Mouse (Mus musculus) MEL (cell line): ENCODE results near the gene Sowahd. TPM values are rescaled to one million over a fixed set of nuclear protein-coding genes. Genes with fewer than 3 reads are reported as not detected.

ENCODE experiments used
- DNase-seq: peaks from one replicate; pipeline ENCODE4 v3.0.0; 2011; ENCODE audit warnings: low read depth, low spot score
- H3K27ac ChIP-seq: 2 replicates; pipeline ENCODE4 v1.5.1; 2012; ENCODE audit warnings: low read depth, mild to moderate bottlenecking, control low read depth, low read length, moderate library complexity; ENCODE audit not compliant: control insufficient read depth
- H3K27me3 ChIP-seq, 2 experiments: fragments of 150-350 bp in 1 of 2; sonication (generic) in 1 of 2; 2 replicates each; pipeline ENCODE4 v1.6.1; 2012; ENCODE audit warnings: low read length in 2 of 2, mild to moderate bottlenecking in 2 of 2, improper control_type of control experiment in 1 of 2, moderate library complexity in 1 of 2; ENCODE audit not compliant: insufficient read depth in 2 of 2, control insufficient read depth in 1 of 2
- H3K36me3 ChIP-seq, 2 experiments: 2 replicates each; pipeline ENCODE4 v1.6.1; 2012 to 2014; ENCODE audit warnings: low read length in 2 of 2, improper control_type of control experiment in 1 of 2, inconsistent platforms in 1 of 2, mild to moderate bottlenecking in 1 of 2; ENCODE audit not compliant: insufficient read depth in 2 of 2, control insufficient read depth in 1 of 2
- H3K4me1 ChIP-seq, 2 experiments: fragments of 150-350 bp in 1 of 2; sonication (generic) in 1 of 2; 2 replicates each; pipeline ENCODE4 v1.6.1; 2012; ENCODE audit warnings: low read length in 2 of 2, improper control_type of control experiment in 1 of 2, mild to moderate bottlenecking in 1 of 2; ENCODE audit not compliant: insufficient read depth in 2 of 2, control insufficient read depth in 1 of 2
- H3K4me3 ChIP-seq, 2 experiments: fragments of 150-350 bp in 1 of 2; sonication (generic) in 1 of 2; 2 replicates each; pipeline ENCODE4 v1.5.1; 2012; ENCODE audit warnings: low read depth in 2 of 2, low read length in 2 of 2, mild to moderate bottlenecking in 2 of 2, moderate library complexity in 2 of 2, control low read depth in 1 of 2, improper control_type of control experiment in 1 of 2; ENCODE audit not compliant: control insufficient read depth in 1 of 2, insufficient read depth in 1 of 2
- H3K79me2 ChIP-seq: 2 replicates; pipeline ENCODE4 v1.6.1; 2012; ENCODE audit warnings: mild to moderate bottlenecking, low read length, moderate library complexity; ENCODE audit not compliant: control insufficient read depth, poor library complexity, insufficient read depth
- H3K9ac ChIP-seq: 2 replicates; pipeline ENCODE4 v1.6.1; 2012; ENCODE audit warnings: low read depth, mild to moderate bottlenecking, control low read depth, low read length, moderate library complexity; ENCODE audit not compliant: control insufficient read depth, poor library complexity, severe bottlenecking
- H3K9me3 ChIP-seq: fragments of 150-350 bp; sonication (generic); replicated peaks from 2 replicates; pipeline ENCODE4 v1.6.1; 2012; ENCODE audit warnings: mild to moderate bottlenecking, low read length, improper control_type of control experiment, moderate library complexity; ENCODE audit not compliant: insufficient read depth
- BHLHE40 ChIP-seq: IDR thresholded peaks from 2 replicates; pipeline ENCODE4 v1.6.1; 2012; ENCODE audit warnings: low read depth, mild to moderate bottlenecking, inconsistent platforms, low read length, improper control_type of control experiment, borderline replicate concordance
- ELF1 ChIP-seq: IDR thresholded peaks from 2 replicates; pipeline ENCODE4 v1.6.1; 2014; ENCODE audit warnings: low read depth, mild to moderate bottlenecking, inconsistent platforms, low read length, improper control_type of control experiment, moderate library complexity
- ETS1 ChIP-seq: IDR thresholded peaks from 2 replicates; pipeline ENCODE4 v1.6.1; 2012; ENCODE audit warnings: low read depth, mild to moderate bottlenecking, inconsistent platforms, low read length, improper control_type of control experiment, moderate library complexity
- GABPA ChIP-seq: IDR thresholded peaks from 2 replicates; pipeline ENCODE4 v1.6.1; 2012; ENCODE audit warnings: low read depth, mild to moderate bottlenecking, inconsistent platforms, low read length, improper control_type of control experiment, moderate library complexity
- GATA1 ChIP-seq: IDR thresholded peaks from 2 replicates; pipeline ENCODE4 v1.6.1; 2011; ENCODE audit warnings: low read depth, low read length, improper control_type of control experiment
- HCFC1 ChIP-seq: IDR thresholded peaks from 2 replicates; pipeline ENCODE4 v1.6.1; 2012; ENCODE audit warnings: low read depth, mild to moderate bottlenecking, inconsistent platforms, low read length, improper control_type of control experiment, moderate library complexity
- JUND ChIP-seq: IDR thresholded peaks from 2 replicates; pipeline ENCODE4 v1.6.1; 2011; ENCODE audit warnings: low read depth, mild to moderate bottlenecking, improper control_type of control experiment, low read length
- MAFK ChIP-seq: IDR thresholded peaks from 2 replicates; pipeline ENCODE4 v1.6.1; 2011; ENCODE audit warnings: low read depth, mild to moderate bottlenecking, low read length, improper control_type of control experiment, borderline replicate concordance
- MAX ChIP-seq: IDR thresholded peaks from 2 replicates; pipeline ENCODE4 v1.6.1; 2011; ENCODE audit warnings: low read length, improper control_type of control experiment
- MAZ ChIP-seq: IDR thresholded peaks from 2 replicates; pipeline ENCODE4 v1.6.1; 2012; ENCODE audit warnings: low read depth, mild to moderate bottlenecking, inconsistent platforms, low read length, improper control_type of control experiment
- MEF2A ChIP-seq: IDR thresholded peaks from 2 replicates; pipeline ENCODE4 v1.6.1; 2014; ENCODE audit warnings: low read depth, mild to moderate bottlenecking, inconsistent platforms, low read length, improper control_type of control experiment; ENCODE audit not compliant: poor library complexity, insufficient replicate concordance, severe bottlenecking; ENCODE audit errors: extremely low read depth
- MXI1 ChIP-seq: IDR thresholded peaks from 2 replicates; pipeline ENCODE4 v1.6.1; 2011; ENCODE audit warnings: mild to moderate bottlenecking, low read depth, low read length, improper control_type of control experiment
- MYC ChIP-seq: IDR thresholded peaks from 2 replicates; pipeline ENCODE4 v1.6.1; 2011; ENCODE audit warnings: low read depth, mild to moderate bottlenecking, low read length, improper control_type of control experiment, moderate library complexity
- NELFE ChIP-seq: IDR thresholded peaks from 2 replicates; pipeline ENCODE4 v1.6.1; 2011; ENCODE audit warnings: low read depth, low read length, improper control_type of control experiment
- POLR2AphosphoS2 ChIP-seq: IDR thresholded peaks from 2 replicates; pipeline ENCODE4 v1.6.1; 2011; ENCODE audit warnings: low read length, improper control_type of control experiment
- POLR2AphosphoS5 ChIP-seq: IDR thresholded peaks from 2 replicates; pipeline ENCODE4 v1.6.1; 2012; ENCODE audit warnings: low read depth, borderline replicate concordance, mild to moderate bottlenecking, inconsistent platforms, low read length, moderate library complexity, mixed read lengths
- SIN3A ChIP-seq: IDR thresholded peaks from 2 replicates; pipeline ENCODE4 v1.6.1; 2012; ENCODE audit warnings: low read length, improper control_type of control experiment, inconsistent platforms
- TBP ChIP-seq: IDR thresholded peaks from 2 replicates; pipeline ENCODE4 v1.8.0; 2011; ENCODE audit warnings: low read depth, low read length, improper control_type of control experiment
- TCF12 ChIP-seq: IDR thresholded peaks from 2 replicates; pipeline ENCODE4 v1.6.1; 2014; ENCODE audit warnings: low read depth, mild to moderate bottlenecking, inconsistent platforms, low read length, improper control_type of control experiment, moderate library complexity
- UBTF ChIP-seq: IDR thresholded peaks from 2 replicates; pipeline ENCODE4 v1.6.1; 2012; ENCODE audit warnings: low read depth, mild to moderate bottlenecking, inconsistent platforms, low read length, improper control_type of control experiment, moderate library complexity, borderline replicate concordance; ENCODE audit not compliant: insufficient read depth
- USF1 ChIP-seq: IDR thresholded peaks from 2 replicates; pipeline ENCODE4 v1.6.1; 2014; ENCODE audit warnings: low read depth, mild to moderate bottlenecking, inconsistent platforms, low read length, improper control_type of control experiment, moderate library complexity
- USF2 ChIP-seq, 2 experiments: IDR thresholded peaks; 2 replicates each; pipeline ENCODE4 v1.6.1; 2011 to 2012; ENCODE audit warnings: improper control_type of control experiment in 2 of 2, low read length in 2 of 2, borderline replicate concordance in 1 of 2, inconsistent platforms in 1 of 2, low read depth in 1 of 2, mild to moderate bottlenecking in 1 of 2; ENCODE audit not compliant: insufficient read depth in 1 of 2
- ZC3H11A ChIP-seq: IDR thresholded peaks from 2 replicates; pipeline ENCODE4 v1.6.1; 2012; ENCODE audit warnings: low read depth, mild to moderate bottlenecking, inconsistent platforms, low read length, improper control_type of control experiment
- ZNF384 ChIP-seq: IDR thresholded peaks from 2 replicates; pipeline ENCODE4 v1.6.1; 2012; ENCODE audit warnings: low read depth, mild to moderate bottlenecking, inconsistent platforms, low read length, improper control_type of control experiment
- polyA plus RNA-seq, 2 experiments: library from polyadenylated mRNA; stranded (reverse) in 1 of 2; unstranded in 1 of 2; fragments of >175 nt in 1 of 2; fragments of >200 nt in 1 of 2; gene quantifications; 2 replicates each; pipeline versions ENCODE4 v1.2.1 to v1.2.4; 2012; ENCODE audit warnings: low replicate concordance in 2 of 2, low read depth in 1 of 2; ENCODE audit not compliant: insufficient read length in 2 of 2, insufficient read depth in 1 of 2, missing spikeins in 1 of 2
- total RNA-seq: library from RNA; depleted of rRNA; stranded (reverse); fragments of 300-350 nt; gene quantifications from 2 replicates; pipeline ENCODE4 v1.2.3, GENCODE M21; 2012

Gene Sowahd
- total and polyA plus RNA-seq, 3 experiments = not detected

DNA sequence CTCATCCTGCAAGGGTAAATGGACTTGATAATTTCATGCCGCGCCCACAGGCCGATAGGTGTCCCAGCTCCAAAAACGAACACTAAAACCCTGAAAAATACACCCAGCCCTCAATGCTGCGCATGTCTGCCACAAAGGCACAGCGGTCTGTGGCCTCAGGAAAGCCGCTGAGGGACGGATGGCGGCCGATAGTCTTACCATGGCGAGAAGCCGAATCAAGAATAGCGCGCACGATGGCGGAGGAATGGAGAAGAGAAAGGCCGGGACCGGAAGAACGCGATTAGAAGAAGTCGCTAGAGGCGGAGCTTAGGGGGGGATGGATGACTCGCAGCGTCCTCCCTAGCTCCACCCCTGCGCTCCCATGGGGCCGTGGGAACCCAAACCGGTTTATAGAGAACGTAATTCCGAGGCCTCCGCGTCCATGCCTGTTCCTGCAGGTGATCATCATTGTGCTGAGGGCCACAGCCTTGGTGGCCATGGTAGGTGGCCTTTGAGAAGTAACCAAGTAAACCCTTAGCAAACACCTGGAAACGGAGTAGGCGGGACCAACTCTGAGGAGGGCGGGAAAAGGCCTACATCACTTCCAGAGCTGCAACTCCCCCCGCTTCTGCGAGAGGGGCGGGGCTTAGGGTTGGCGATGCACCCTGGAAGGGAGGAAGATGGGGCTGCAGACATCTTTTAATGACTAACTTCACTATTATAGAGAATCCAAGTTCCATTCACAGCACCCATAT lies 36.4 kb downstream of the Sowahd start, which contains the start of gene Rpl39 (continued):
- TF ChIP-seq ETS1 (no peak), GATA1 (no peak), TCF12 (peak; percentile 40), HCFC1 (peak; percentile 69), USF1 (no peak), MXI1 (peak; percentile 49; the same call in 1 of the 2 replicates), MAZ (no peak), POLR2AphosphoS5 (no peak; the same call in 1 of the 2 replicates), BHLHE40 (no peak), SIN3A (no peak; the same call in 1 of the 2 replicates), MYC (peak; percentile 95), MAFK (no peak), ZC3H11A (no peak), POLR2AphosphoS2 (peak; percentile 68; the same call in 1 of the 2 replicates), UBTF (no peak)

DNA sequence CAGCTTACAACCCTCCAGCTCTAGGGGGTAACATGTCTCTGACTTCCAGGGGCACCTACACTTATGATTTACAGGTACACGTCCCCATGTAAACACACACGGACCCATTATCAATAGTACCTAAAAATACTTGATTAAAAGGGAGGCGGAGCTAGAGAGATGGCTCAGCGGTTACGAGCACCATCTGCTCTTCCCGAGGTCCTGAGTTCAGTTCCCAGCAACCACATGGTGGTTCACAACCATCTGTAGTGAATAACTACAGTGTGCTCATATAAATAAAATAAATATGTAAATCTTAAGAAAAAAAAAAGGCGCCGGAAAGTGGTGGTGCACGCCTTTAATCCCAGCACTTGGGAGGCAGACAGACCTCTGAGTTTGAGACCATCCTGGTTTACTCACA lies 37.0 kb downstream of the Sowahd start:
- H3K9ac ChIP-seq = peak overlapping the region; percentile 70
- no peak for DNase-seq
- peak overlapping the region; percentile 77 to 79 for H3K4me3 ChIP-seq
- no peaks in the 10 kb centered on the region for H3K27me3 ChIP-seq
- H3K27ac ChIP-seq = peak overlapping the region; percentile 95
- H3K9me3 ChIP-seq = no peaks in the 10 kb centered on the region
- H3K79me2 ChIP-seq = peaks cover 24% of the 10 kb centered on the region
- TF ChIP-seq MYC (0 out of 2 replicates have a peak, but pooled peaks have one; percentile 53), TBP (peak; percentile 67; the same call in 1 of the 2 replicates), TCF12 (0 out of 2 replicates have a peak, but pooled peaks have one; percentile 7), ELF1 (0 out of 2 replicates have a peak, but pooled peaks have one; percentile 7), JUND (no peak), MXI1 (peak; percentile 58), MAX (peak; percentile 69), ZNF384 (peak; percentile 67), NELFE (0 out of 2 replicates have a peak, but pooled peaks have one; percentile 42), SIN3A (0 out of 2 replicates have a peak, but pooled peaks have one; percentile 34), BHLHE40 (no peak), MEF2A (0 out of 2 replicates have a peak, but pooled peaks have one; percentile 19), ETS1 (peak; percentile 37; the same call in 1 of the 2 replicates), GABPA (no peak), USF2 (IDR thresholded peaks at IDR 0.05; ENCODE audit: borderline replicate concordance in 1 of 2, insufficient read depth in 1 of 2, low read depth in 1 of 2, low read length in 2 of 2) (no peak)
- H3K36me3 ChIP-seq = peaks cover 6 to 11% of the 10 kb centered on the region in 2 experiments; a peak in 3 of 4 replicates
- peaks cover 3 to 5% of the 10 kb centered on the region in 2 experiments; a peak in 2 of 4 replicates for H3K4me1 ChIP-seq
